Comparison of ENCODE assay signal across 8 mouse cellular contexts in the genomic region with DNA sequence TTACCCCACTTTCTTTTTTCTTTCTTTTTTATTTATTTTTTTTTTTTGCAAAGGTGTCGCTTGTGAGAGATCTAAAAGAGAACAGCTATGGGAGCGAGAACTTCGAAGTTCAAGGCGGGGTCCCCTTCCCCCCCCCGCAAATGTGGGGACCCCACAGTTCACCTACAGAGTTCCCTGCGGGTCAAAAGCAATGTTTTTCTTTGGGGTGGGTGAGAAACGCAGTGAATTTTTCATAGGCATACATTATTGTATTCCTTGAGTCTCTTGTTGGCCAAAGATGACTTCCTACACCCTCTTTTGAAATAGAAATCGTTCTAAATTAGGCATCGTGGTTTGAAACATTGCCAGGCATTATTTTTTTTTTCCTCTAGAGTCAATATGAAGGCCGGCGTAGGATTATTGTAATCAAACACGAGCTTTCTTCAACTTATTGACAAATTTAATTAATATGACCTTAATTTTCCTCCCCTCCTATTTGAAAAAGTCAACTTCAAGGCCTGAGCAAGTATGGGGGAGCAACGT. TPM values are rescaled to one million over a fixed set of nuclear protein-coding genes. Genes with fewer than 3 reads are reported as not detected.
DNase-seq lines count a peak whose midpoint lies in the region; ATAC-seq lines count a peak whose summit lies in the region.

No protein-coding gene starts in this region.

- no peaks in the 10 kb centered on the region for H3K9me3 ChIP-seq in neural tube, embryonic 11.5 days (ENCODE audit: control insufficient read depth, low read length)
- no peaks in the 10 kb centered on the region for H3K9me3 ChIP-seq in limb, embryonic 13.5 days
- no peaks in the 10 kb centered on the region for H3K9me3 ChIP-seq in stomach, embryonic 16.5 days (replicated peaks; ENCODE audit: control insufficient read depth, low read length)

- no peaks in the 10 kb centered on the region for H3K36me3 ChIP-seq in neural tube, embryonic 11.5 days (ENCODE audit: control insufficient read depth, insufficient read depth, low read length)
- no peaks in the 10 kb centered on the region for H3K36me3 ChIP-seq in limb, embryonic 13.5 days
- H3K36me3 ChIP-seq in stomach, embryonic 16.5 days (ENCODE audit: control insufficient read depth, insufficient read depth, low read length): no peaks in the 10 kb centered on the region

- 40% methylated on average over 13 of the region's 13 CpGs for WGBS in neural tube, embryonic 11.5 days
- WGBS in limb, embryonic 13.5 days: 30% methylated on average over 13 of the region's 13 CpGs
- 22% methylated on average over 13 of the region's 13 CpGs for WGBS in stomach, embryonic 16.5 days

- H3K27ac ChIP-seq in neural tube, embryonic 11.5 days (ENCODE audit: low read depth, low read length): no peak overlapping the region; the same call in 1 of the 2 replicates
- H3K27ac ChIP-seq in limb, embryonic 13.5 days: peak overlapping the region; percentile 94; the same call in 1 of the 2 replicates
- peak overlapping the region; percentile 97 for H3K27ac ChIP-seq in stomach, embryonic 16.5 days (ENCODE audit: low read length)

- DNase-seq in cerebellum, postnatal 14 days: no peak
- no peak for DNase-seq in neural tube, embryonic 11.5 days (ENCODE audit: low spot score)
- DNase-seq in neural tube, embryonic 10.5 days (ENCODE audit: extremely low spot score, low spot score): no peak
- DNase-seq in thymus, postnatal 25 days: no peak
- DNase-seq in lung, postnatal 25 days (ENCODE audit: low spot score): no peak

- H3K4me3 ChIP-seq in neural tube, embryonic 11.5 days (ENCODE audit: low read depth, low read length): peak overlapping the region; percentile 80
- peak overlapping the region; percentile 87 for H3K4me3 ChIP-seq in limb, embryonic 13.5 days
- H3K4me3 ChIP-seq in stomach, embryonic 16.5 days (replicated peaks; ENCODE audit: low read length): peak overlapping the region; percentile 72

- no peaks in the 10 kb centered on the region for H3K27me3 ChIP-seq in neural tube, embryonic 11.5 days (ENCODE audit: control insufficient read depth, insufficient read depth, low read length)
- no peaks in the 10 kb centered on the region for H3K27me3 ChIP-seq in limb, embryonic 13.5 days
- H3K27me3 ChIP-seq in stomach, embryonic 16.5 days (ENCODE audit: control insufficient read depth, insufficient read depth, low read length): no peaks in the 10 kb centered on the region

- H3K4me2 ChIP-seq in neural tube, embryonic 11.5 days (ENCODE audit: low read depth): peak overlapping the region; percentile 77
- H3K4me2 ChIP-seq in limb, embryonic 13.5 days (replicated peaks): peak overlapping the region; percentile 80
- H3K4me2 ChIP-seq in stomach, embryonic 16.5 days (ENCODE audit: low read depth, low read length): peak overlapping the region; percentile 80

- peak overlapping the region; percentile 92 for H3K9ac ChIP-seq in neural tube, embryonic 11.5 days (ENCODE audit: low read length)
- peak overlapping the region; percentile 94; the same call in 1 of the 2 replicates for H3K9ac ChIP-seq in limb, embryonic 13.5 days
- peak overlapping the region; percentile 99 for H3K9ac ChIP-seq in stomach, embryonic 16.5 days (ENCODE audit: low read length)

- peaks cover 4% of the 10 kb centered on the region; the same call in 1 of the 2 replicates for H3K4me1 ChIP-seq in neural tube, embryonic 11.5 days (ENCODE audit: control insufficient read depth, insufficient read depth, low read length)
- peaks cover 21% of the 10 kb centered on the region for H3K4me1 ChIP-seq in limb, embryonic 13.5 days
- H3K4me1 ChIP-seq in stomach, embryonic 16.5 days (ENCODE audit: control insufficient read depth, insufficient read depth, low read length): peaks cover 11% of the 10 kb centered on the region; the same call in 1 of the 2 replicates

- peak; percentile 1; the same call in 1 of the 2 replicates for ATAC-seq in cerebellum, adult (ENCODE audit: insufficient number of reproducible peaks, low FRiP score, low TSS enrichment)
- no peak for ATAC-seq in neural tube, embryonic 11.5 days (ENCODE audit: insufficient read depth, low FRiP score, low TSS enrichment)
- no peak for ATAC-seq in limb, embryonic 13.5 days (ENCODE audit: low FRiP score, low read depth)
- ATAC-seq in stomach, embryonic 16.5 days (ENCODE audit: insufficient read depth, low FRiP score): no peak

RNA-seq across cellular contexts. Expression of a gene that starts 0.5 kb away (rescaled TPM):
- 12.7 and 13.0 TPM in 2 replicates for polyA plus RNA-seq in neural tube, embryonic 11.5 days (2014; fragmentation: Nextera tagmentation; extraction: Ambion mirVana)
- 17.9 and 18.5 TPM in 2 replicates for polyA plus RNA-seq in limb, embryonic 13.5 days (2015; fragmentation: Nextera tagmentation; extraction: Ambion mirVana)
- 28.7 and 31.8 TPM in 2 replicates for polyA plus RNA-seq in stomach, embryonic 16.5 days (2015; fragmentation: Nextera tagmentation; extraction: Ambion mirVana)
